Mouse (Mus musculus): Measurements from ENCODE around the gene Lzic. TPM values are rescaled to one million over a fixed set of nuclear protein-coding genes. Genes with fewer than 3 reads are reported as not detected.

Gene Lzic
- total and polyA plus RNA-seq, 3 experiments = 25.0 to 26.2 TPM; not detected in 1

GRCm38 (mm10) chr4:149457831-149458430, 27.1 kb upstream of the Lzic start:
- Histone ChIP-seq H3K27me3 (ENCODE audit: control insufficient read depth in 1 of 2, insufficient read depth in 2 of 2, low read length in 2 of 2) (no peaks in the 10 kb centered on the region), H3K36me3 (ENCODE audit: control insufficient read depth in 1 of 2, insufficient read depth in 2 of 2, low read length in 2 of 2) (no peaks in the 10 kb centered on the region)
- TF ChIP-seq BHLHE40 (IDR thresholded peaks at IDR 0.05; ENCODE audit: borderline replicate concordance, low read depth, low read length) (no peak), GABPA (IDR thresholded peaks at IDR 0.05; ENCODE audit: low read depth, low read length) (no peak), CTCF (IDR thresholded peaks at IDR 0.05 in 2 of 3, conservative IDR thresholded peaks at IDR 0.05 in 1 of 3; ENCODE audit: control insufficient read depth in 1 of 3, insufficient read depth in 1 of 3, low read depth in 2 of 3, low read length in 3 of 3, poor library complexity in 1 of 3, severe bottlenecking in 1 of 3) (no peak), MAFK (IDR thresholded peaks at IDR 0.05; ENCODE audit: borderline replicate concordance, low read depth, low read length) (no peak), POLR2A (IDR thresholded peaks at IDR 0.05; ENCODE audit: control insufficient read depth in 1 of 2, insufficient read depth in 1 of 2, low read depth in 1 of 2, low read length in 2 of 2, poor library complexity in 1 of 2) (no peak), ETS1 (IDR thresholded peaks at IDR 0.05; ENCODE audit: low read depth, low read length) (no peak), HCFC1 (IDR thresholded peaks at IDR 0.05; ENCODE audit: low read depth, low read length) (no peak), NELFE (IDR thresholded peaks at IDR 0.05; ENCODE audit: low read depth, low read length) (no peak), SIN3A (IDR thresholded peaks at IDR 0.05; ENCODE audit: low read length) (no peak), RCOR1 (IDR thresholded peaks at IDR 0.05; ENCODE audit: low read depth, low read length) (no peak), POLR2AphosphoS2 (IDR thresholded peaks at IDR 0.05; ENCODE audit: low read length) (no peak), USF2 (IDR thresholded peaks at IDR 0.05; ENCODE audit: borderline replicate concordance in 1 of 2, insufficient read depth in 1 of 2, low read depth in 1 of 2, low read length in 2 of 2) (no peak), TBP (IDR thresholded peaks at IDR 0.05; ENCODE audit: low read depth, low read length) (no peak)

DNA sequence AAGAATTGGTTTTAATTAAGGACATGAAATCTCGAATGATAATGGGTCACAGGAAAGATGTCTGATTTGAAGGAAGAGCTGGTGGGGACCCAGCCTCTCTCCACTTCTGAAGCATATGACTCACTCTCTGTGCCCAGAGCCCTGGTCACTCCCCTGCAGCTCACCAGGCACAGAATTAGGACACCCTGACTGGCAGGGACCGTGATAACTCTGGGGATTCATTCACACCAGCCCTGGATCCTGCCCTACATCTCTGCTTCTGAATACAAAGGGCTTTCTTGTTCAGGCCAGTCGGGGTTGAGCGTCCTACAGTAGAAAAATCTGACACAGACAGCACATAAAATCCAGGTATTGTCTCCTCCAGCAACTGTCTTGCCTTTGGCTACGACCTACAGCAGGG, 26.5 kb upstream of the Lzic start:
- Histone ChIP-seq H3K9ac (ENCODE audit: control insufficient read depth, low read depth, low read length, poor library complexity, severe bottlenecking) (no peak overlapping the region), H3K4me1 (ENCODE audit: control insufficient read depth in 1 of 2, insufficient read depth in 2 of 2, low read length in 2 of 2) (no peaks in the 10 kb centered on the region), H3K4me3 (ENCODE audit: control insufficient read depth in 1 of 2, insufficient read depth in 1 of 2, low read depth in 2 of 2, low read length in 2 of 2) (no peak overlapping the region), H3K27me3 (ENCODE audit: control insufficient read depth in 1 of 2, insufficient read depth in 2 of 2, low read length in 2 of 2) (no peaks in the 10 kb centered on the region), H3K36me3 (ENCODE audit: control insufficient read depth in 1 of 2, insufficient read depth in 2 of 2, low read length in 2 of 2) (no peaks in the 10 kb centered on the region), H3K9me3 (replicated peaks; ENCODE audit: insufficient read depth, low read length) (no peaks in the 10 kb centered on the region), H3K79me2 (ENCODE audit: control insufficient read depth, insufficient read depth, low read length, poor library complexity) (no peaks in the 10 kb centered on the region), H3K27ac (ENCODE audit: control insufficient read depth, low read depth, low read length) (no peak overlapping the region)
- DNase-seq (ENCODE audit: low read depth, low spot score) = no peak
- TF ChIP-seq E2F4 (IDR thresholded peaks at IDR 0.05; ENCODE audit: borderline replicate concordance, low read depth, low read length) (no peak), SMC3 (IDR thresholded peaks at IDR 0.05; ENCODE audit: low read depth, low read length) (no peak), ZKSCAN1 (IDR thresholded peaks at IDR 0.05; ENCODE audit: low read depth, low read length) (no peak), GABPA (IDR thresholded peaks at IDR 0.05; ENCODE audit: low read depth, low read length) (no peak), NRF1 (IDR thresholded peaks at IDR 0.05; ENCODE audit: insufficient read depth, low read depth, low read length, poor library complexity, severe bottlenecking) (no peak), CHD2 (IDR thresholded peaks at IDR 0.05; ENCODE audit: low read length) (no peak), KAT2A (conservative IDR thresholded peaks at IDR 0.05; ENCODE audit: low read depth, low read length) (no peak), CHD1 (IDR thresholded peaks at IDR 0.05; ENCODE audit: low read depth, low read length) (no peak), ETS1 (IDR thresholded peaks at IDR 0.05; ENCODE audit: low read depth, low read length) (no peak), SIN3A (IDR thresholded peaks at IDR 0.05; ENCODE audit: low read length) (no peak), POLR2AphosphoS5 (IDR thresholded peaks at IDR 0.05; ENCODE audit: borderline replicate concordance, low read depth, low read length) (no peak), ZMIZ1 (IDR thresholded peaks at IDR 0.05; ENCODE audit: low read depth, low read length) (no peak), GATA1 (IDR thresholded peaks at IDR 0.05; ENCODE audit: low read depth, low read length) (no peak), BHLHE40 (IDR thresholded peaks at IDR 0.05; ENCODE audit: borderline replicate concordance, low read depth, low read length) (no peak), NELFE (IDR thresholded peaks at IDR 0.05; ENCODE audit: low read depth, low read length) (no peak), USF2 (IDR thresholded peaks at IDR 0.05; ENCODE audit: borderline replicate concordance in 1 of 2, insufficient read depth in 1 of 2, low read depth in 1 of 2, low read length in 2 of 2) (no peak), JUND (IDR thresholded peaks at IDR 0.05; ENCODE audit: low read depth, low read length) (no peak), MEF2A (IDR thresholded peaks at IDR 0.05; ENCODE audit: extremely low read depth, insufficient replicate concordance, low read depth, low read length, poor library complexity, severe bottlenecking) (no peak), TCF12 (IDR thresholded peaks at IDR 0.05; ENCODE audit: low read depth, low read length) (no peak), EP300 (IDR thresholded peaks at IDR 0.05; ENCODE audit: low read depth in 1 of 2, low read length in 2 of 2) (no peak)

More at GRCm38 (mm10) chr4:149457831-149458430, 27.1 kb upstream of the Lzic start:
- no peak overlapping the region for H3K4me3 ChIP-seq (ENCODE audit: control insufficient read depth in 1 of 2, insufficient read depth in 1 of 2, low read depth in 2 of 2, low read length in 2 of 2)
- H3K9ac ChIP-seq (ENCODE audit: control insufficient read depth, low read depth, low read length, poor library complexity, severe bottlenecking) = no peak overlapping the region
- H3K27ac ChIP-seq (ENCODE audit: control insufficient read depth, low read depth, low read length) = no peak overlapping the region
- H3K79me2 ChIP-seq (ENCODE audit: control insufficient read depth, insufficient read depth, low read length, poor library complexity) = no peaks in the 10 kb centered on the region
- no peak for DNase-seq (ENCODE audit: low read depth, low spot score)
- H3K4me1 ChIP-seq (ENCODE audit: control insufficient read depth in 1 of 2, insufficient read depth in 2 of 2, low read length in 2 of 2) = no peaks in the 10 kb centered on the region
- no peaks in the 10 kb centered on the region for H3K9me3 ChIP-seq (replicated peaks; ENCODE audit: insufficient read depth, low read length)
